Mouse (Mus musculus) liver, postnatal 0 days (tissue): ENCODE results near the gene 4833427G06Rik.

Experiments used
- CTCF ChIP-seq: sonication (generic); IDR thresholded peaks from 2 replicates; pipeline ENCODE4 v1.5.1; 2016; ENCODE audit warnings: antibody characterized with exemption, low read depth
- EP300 ChIP-seq: IDR thresholded peaks from 2 replicates; pipeline ENCODE4 v1.6.1; 2016; ENCODE audit warnings: antibody characterized with exemption, low read depth, mild to moderate bottlenecking

- TF ChIP-seq CTCF (no peak), EP300 (no peak)
These were observed 59.7 kb downstream of the 4833427G06Rik start for GRCm38 (mm10) chr9:51042136-51042535.
